Mouse (Mus musculus) lung, adult 18-20 months (tissue): ENCODE measurements around the gene Olfr24.
"Not testable (repeated sequence)": the region's sequence is repeated elsewhere in the genome, so short reads cannot be mapped to it uniquely, and the experiment has no call there.

Source experiments
- DNase-seq, 2 experiments: peaks; one replicate each; pipeline ENCODE4 v3.0.0; 2022; ENCODE audit warnings: mixed read lengths in 2 of 2

The Olfr24 gene

DNA sequence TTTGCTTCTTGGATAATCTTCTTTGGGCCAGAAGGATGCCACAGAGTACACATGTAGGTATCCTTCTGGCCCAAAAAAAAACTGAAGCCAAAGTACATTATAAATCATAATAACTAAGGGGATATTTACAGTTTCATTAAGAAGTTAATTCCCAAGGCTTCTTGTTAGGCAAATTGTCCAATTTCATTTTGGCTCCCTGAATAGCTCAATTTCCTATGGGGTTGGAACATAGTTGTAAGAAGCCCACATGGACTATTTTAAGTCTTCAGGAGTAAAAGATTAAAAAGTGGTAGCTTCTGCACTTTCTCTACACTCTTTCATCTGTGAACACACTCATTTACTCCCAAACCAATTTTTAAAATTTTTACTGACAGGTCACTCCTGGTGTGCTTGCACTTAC, at the start of gene Olfr24:
Gene Olfr24 (minus strand): TSS at position 101 of the 400 bp plus-strand sequence.
- DNase-seq: no peak

- DNase-seq: no peak
Observed at GRCm38 (mm10) chr9:18785316-18785715, 21.5 kb upstream of the Olfr24 start.

DNA sequence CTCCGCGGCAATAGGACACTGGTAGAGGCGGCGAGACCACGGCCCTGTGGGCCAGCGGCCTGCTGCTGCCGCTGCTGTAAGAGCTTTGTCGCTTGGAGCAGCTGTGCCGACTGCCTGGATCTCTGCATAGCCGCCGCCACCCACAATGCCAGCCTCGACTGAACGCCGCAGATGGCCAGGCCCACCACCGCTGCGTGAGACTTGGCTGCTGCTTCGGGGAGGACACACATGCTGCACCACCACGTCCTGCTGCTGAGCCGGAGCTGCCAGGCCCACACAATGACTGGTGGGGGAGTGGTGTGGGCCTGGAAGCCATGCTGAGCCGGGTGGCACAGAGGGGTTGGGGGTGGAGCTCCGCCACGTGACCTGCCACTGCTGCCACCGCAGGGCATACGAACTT, 15.7 kb upstream of the Olfr24 start:
- no peak for DNase-seq

DNA sequence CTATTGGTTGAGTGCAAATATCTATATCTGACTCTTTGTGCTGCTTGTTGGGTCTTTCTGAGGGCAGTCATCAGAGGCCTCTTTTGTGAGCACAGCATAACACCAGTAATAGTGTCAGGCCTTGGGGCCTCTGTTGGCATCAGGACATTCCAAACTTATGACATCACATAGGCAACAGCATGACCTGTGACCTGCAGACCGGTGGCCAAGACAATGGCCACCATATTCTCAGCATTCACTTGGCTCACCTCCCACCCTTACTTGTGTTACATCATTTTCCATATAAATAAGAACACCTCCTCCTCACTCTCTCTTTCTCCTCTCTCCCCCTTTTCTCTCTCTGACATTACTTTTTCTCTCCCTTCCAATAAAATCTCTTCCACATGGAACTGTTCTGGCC, 15.2 kb upstream of the Olfr24 start:
- no peak for DNase-seq

DNA sequence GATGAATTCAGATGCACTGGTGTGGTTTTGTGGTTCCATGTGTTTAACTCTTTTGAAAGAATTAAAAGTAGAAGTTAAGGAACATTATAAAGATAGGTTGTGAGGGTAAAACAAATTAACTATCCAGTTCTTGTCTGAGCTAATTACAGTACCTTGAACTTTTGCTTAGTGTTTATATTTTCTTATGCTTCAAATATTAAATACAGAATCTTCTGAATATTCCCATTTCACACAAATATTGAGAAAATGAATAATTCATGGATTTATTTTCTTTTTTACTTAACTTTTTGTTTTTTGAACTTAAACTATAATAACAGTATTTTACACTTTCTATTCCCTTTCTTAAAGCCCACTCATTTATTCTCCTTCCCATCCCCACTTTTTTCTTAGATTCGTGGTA, 8.2 kb downstream of the Olfr24 start:
- no peak for DNase-seq

DNA sequence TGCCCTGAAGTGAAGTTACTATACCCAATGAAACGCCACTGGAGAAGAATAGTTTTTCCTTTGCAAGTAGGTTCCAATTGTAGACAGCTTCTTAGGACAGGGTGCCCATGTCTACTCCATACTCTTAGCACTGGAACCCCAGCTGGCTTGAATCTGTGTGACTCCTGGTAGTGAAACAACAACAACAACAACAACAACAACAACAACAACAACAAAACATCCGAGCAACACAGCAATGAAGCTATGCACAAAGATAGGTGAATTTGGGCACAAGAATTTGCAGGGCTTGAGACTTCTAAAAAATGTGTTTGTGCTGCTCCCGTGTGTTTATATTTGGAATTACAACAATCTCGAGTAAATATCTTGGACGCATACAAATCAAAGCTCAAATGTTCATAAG, 19.2 kb downstream of the Olfr24 start:
- DNase-seq: no peak

GRCm38 (mm10) chr9:18734177-18734576, 29.6 kb downstream of the Olfr24 start:
- DNase-seq: not testable (repeated sequence)

GRCm38 (mm10) chr9:18722712-18723099, 41.1 kb downstream of the Olfr24 start:
- DNase-seq: no peak

GRCm38 (mm10) chr9:18721931-18722711, 41.7 kb downstream of the Olfr24 start:
- no peak for DNase-seq

- no peak for DNase-seq
Observed at GRCm38 (mm10) chr9:18721011-18721410, 42.8 kb downstream of the Olfr24 start.

GRCm38 (mm10) chr9:18705628-18706027, 58.2 kb downstream of the Olfr24 start:
- DNase-seq: no peak
